Mouse (Mus musculus) c-Kit-positive CD71-positive TER-119-positive erythroid progenitor cells, embryonic 14.5 days (primary cell): ENCODE data around the gene Grifin.

Experiments
- DNase-seq: peaks from one replicate; pipeline ENCODE4 v3.0.0-alpha.2; 2013; ENCODE audit warnings: low spot score

Grifin gene

DNA sequence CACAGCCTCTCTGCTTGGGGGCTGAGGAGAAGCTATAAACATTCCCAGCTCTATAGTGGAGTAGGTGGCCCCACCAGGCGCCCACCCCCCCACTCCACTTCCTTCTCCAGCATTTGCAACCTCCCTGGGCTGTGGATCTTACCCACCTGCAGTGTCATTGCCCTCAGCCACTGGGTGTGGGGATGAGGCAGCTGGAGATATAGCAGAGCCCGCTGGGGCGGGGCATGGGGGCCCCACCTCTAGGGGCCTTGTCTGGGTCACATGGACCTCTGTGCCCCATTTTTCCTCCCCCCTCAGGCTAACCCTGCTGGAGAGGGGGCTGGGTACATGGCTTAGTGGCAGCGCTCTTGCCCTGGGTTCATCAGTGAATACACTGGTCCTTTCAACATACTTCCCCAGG, at the start of gene Grifin:
TSS of gene Grifin (minus strand) at position 176 of the 400 bp plus-strand sequence.
- peak; percentile 51 for DNase-seq

GRCm38 (mm10) chr5:140614141-140614540, 49.3 kb upstream of the Grifin start:
- DNase-seq: no peak

GRCm38 (mm10) chr5:140612191-140612590, 47.3 kb upstream of the Grifin start:
- no peak for DNase-seq

DNA sequence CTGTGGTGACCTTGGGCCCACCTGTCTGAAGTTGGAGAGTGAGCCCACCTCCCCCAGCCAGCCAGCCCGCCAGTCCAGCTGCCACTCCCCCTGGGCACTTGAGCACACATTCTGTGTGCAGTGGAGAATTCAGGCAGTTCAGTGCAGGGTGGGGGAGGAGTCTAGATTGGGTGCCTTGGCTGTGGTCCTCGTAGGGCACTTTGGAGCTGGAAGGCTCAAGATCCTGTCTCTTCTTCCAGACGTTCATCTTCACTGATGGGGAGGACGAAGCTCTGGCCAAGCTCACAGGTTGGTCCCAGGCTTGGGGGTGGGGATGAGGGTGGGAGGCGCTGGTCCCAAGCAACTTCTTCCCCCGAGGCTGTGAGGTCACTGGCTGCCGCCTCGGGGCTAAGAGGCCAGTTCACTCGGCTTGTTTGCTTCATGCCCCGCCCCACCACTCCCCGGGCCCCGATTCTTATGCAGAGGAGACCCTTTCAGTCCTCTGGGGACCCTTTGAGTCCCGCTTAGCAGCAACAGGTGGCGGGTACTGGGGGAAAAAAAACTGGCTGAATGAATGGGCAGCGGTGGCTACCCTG, 46.8 kb upstream of the Grifin start:
- no peak for DNase-seq

- no peak for DNase-seq
Observed at GRCm38 (mm10) chr5:140611021-140611583, 46.2 kb upstream of the Grifin start.

DNA sequence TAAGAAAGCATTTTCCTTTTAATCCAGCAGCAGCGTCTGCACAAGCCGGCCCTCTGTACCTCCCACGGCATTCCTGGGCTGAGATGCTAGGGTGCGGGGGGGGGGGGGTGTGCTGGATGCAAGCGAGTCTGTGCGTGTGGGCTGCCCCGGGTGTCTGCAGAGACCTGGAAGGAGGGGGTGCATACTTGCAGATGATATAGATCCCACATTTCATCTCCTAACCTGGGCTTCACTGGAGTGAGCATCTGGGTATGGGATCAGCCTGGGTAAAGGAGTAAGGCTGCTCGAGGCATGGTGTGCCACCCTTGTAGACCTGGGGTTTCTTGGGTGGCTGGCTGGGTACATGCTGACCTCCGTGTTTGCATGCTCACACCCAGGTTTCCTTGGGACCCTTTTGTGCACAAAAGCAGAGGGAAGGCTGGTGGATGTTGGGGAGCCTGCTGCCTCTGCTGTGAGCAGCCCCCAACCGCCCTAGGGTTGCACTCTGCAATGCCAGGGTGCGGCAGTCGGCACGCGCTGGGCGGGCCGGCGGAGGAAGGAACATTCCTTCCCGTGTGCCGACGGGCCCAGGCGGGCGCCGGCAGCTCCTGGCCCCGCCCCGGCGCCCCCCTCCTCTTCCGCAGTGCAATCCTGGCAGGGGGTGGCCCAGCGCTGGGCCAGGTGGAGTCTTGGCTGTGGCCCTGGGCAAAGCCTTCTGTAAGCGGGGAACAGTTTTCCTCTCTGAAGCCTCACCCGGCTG, 45.6 kb upstream of the Grifin start:
- no peak for DNase-seq

DNA sequence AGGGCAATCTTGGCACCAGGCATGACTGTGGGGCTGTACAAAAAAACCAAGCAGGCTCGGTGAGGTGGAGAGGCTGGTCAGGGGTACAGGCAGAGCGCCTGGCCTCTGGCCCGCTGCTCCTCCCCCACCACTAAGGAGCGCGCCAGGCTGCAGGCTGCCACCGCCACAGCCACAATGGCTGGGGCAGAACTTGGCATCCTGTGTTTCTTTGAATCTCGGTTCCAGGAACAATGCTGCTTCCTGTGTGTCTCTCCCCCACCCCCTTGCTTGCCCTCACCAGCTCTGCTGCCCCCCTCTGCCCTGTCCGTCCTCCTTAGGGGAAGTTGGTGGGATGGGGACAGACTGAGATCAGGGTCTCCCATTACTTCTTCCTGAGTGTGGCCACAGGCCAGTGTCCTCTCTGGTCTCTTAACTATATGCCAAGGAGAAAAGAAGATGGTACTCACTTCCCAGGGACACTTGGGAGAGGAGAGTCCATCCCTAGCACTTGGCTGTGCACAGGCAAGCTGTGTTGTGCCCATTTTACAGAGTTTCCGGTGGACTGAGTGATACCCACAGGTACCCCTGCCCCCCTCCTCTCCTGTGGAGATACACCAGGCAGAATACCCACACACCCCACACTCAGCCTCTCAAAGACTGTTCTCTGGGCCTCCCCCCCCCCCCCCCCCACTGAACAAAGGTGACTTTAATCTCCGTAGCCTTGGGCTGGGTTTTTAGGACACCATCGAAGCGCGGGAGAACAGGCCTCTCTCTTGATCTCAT, 44.8 kb upstream of the Grifin start:
- no peak for DNase-seq

DNA sequence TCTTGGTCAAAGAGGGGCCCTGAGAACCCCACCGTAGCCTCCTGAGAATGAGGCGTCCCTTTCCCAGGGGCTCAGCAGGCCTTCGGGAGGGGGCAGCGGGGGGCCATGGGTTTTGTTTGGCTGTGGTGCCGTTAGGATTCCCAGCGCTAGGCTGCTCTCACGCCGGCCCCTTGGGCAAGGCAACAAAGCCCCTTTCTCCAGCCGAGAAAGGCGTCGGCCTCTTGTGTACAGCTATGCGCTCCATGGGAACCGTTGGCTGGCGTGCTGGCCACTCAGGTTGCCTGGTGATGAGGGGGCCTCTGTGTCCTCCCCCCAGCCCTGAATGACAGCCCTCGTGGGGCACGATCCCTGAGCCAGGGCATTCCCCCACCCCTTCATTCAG, 43.8 kb upstream of the Grifin start:
- DNase-seq: no peak

- no peak for DNase-seq
Observed at GRCm38 (mm10) chr5:140607836-140608633, 43.2 kb upstream of the Grifin start.

GRCm38 (mm10) chr5:140607001-140607835, 42.3 kb upstream of the Grifin start, which contains the start of gene Lfng:
Lfng (plus strand) TSS chr5:140607320.
- peak; percentile 91 for DNase-seq

DNA sequence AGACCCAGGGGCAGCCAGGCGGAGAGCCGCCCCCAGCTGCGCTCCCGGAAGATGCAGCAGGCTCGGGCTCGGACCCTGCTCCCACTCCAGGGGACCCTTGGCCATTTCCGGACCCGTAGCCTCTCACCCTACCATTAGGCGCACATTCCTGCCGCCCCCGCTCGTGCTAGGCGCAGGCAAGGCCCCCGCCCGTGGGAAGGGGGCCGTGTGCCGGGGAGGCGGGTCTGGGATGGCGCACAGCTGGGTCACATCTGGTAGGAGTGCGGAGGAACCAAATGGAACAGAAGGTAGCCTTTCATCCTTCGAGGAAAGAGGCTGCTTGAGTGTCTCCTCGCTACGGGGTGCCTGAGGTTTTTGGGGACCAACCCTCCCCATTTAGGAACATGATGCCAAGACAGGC, 41.5 kb upstream of the Grifin start:
- no peak for DNase-seq

GRCm38 (mm10) chr5:140605228-140605627, 40.4 kb upstream of the Grifin start:
- DNase-seq: no peak

DNA sequence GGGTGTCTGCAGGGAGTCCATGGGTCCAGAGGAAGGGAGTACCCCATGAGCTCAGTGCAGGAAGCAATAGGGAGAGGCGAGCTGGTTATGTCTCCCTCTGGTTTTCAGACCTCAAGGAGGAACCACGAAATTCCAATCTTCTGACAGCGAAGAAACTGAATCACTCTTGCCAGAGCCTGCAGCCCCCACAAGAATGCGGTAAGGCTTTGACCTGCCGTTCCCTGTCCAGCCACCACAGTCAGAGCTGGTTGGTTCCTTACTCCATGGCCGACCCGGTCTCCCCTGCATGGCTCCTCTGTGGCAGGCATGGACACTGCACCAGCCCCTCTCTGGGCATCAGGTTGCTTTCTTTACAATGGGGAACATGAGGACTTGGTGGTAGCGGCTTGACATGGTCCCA, 39.5 kb upstream of the Grifin start:
- no peak for DNase-seq

DNA sequence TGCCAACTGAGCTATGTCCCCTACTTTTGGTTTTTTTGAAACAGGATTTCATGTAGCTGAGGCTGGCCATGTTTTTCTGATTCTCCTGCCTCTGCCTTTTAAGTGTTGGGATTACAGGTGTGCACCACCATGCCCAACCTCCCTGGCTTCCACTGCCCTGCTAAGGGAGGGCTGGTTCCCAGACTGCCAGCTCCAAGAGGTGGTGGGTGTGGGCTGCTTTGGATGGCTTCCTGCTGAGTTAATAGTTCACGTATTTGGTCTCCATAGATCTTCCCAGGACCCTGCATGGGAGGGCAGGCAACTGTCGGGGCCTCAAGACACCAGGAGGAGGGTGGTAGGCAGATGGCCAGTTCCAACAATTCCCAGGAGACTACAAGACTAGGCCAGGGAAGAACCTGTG, 37.7 kb upstream of the Grifin start:
- no peak for DNase-seq

DNA sequence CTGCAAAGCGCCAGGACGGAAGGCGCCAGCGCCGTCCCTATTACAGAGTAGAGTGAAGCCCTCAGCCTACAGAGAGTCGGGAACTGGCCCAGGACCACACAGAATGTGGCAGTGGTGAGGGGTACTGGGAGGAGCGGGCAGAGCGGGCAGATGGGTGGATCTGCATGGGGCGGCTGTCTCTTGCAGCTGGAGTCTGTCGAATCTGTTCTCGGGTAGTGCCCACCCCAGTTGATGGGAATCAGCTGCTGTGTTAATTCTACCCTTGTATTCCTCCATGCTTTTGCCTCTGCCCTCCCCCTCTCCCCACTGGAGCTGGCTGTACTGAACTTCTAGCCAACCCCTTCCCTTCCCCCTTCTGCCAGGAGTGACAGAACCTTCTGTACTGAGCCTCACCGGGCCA, 36.8 kb upstream of the Grifin start:
- no peak for DNase-seq

DNA sequence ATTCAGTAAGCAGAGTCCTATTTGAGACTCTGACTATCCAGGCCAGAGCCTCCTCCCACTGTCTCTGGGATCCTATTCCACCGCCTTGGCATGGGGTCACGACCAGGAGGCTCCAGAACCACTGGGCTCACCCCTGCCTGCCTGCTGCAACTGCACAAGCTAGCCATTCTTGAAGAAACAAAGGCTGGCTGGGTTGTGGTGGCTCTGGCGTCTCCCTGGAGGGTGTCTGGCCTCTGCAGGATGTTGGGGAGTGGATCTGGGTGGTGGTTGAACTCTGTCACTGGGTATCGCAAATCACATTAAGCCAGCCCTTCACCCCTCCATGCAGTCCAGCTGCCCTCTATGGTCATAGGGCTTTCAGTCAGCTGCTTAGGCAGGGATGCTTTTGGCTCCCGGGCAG, 35.1 kb upstream of the Grifin start:
- no peak for DNase-seq

- no peak for DNase-seq
Observed at GRCm38 (mm10) chr5:140597787-140598186, 32.9 kb upstream of the Grifin start.

DNA sequence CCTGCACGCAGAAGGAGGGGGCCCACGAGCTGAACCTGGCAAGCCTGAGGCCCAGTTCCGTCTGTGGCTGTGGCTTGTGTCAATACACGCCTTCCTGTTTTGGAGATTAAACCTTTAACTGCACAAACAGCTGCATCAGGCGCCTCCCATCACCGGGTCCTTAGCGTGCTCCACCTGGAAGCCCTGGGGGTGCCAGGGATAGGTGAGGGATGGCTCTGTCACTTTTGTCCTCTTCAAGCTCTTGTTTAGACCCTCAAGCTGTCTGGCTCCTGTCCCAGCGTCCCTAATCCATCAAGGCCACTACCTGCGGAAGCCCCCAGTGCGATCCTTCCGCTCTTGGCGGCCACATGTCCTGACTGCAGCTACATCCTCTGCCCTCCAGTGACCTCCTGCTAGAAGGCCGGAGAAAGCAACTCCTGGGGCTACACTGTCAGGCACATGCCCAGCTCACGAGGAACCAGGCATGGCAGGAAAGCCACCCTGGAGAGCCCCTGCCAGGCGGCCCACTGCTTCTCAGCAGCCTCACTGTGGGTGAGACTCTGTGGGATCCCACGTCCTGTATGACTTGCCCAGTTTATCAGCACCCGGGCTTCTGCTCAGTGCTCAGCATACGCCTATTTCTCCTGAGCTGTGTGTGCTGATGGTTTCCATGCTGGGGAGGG, 32.2 kb upstream of the Grifin start:
- peak; percentile 60 for DNase-seq

- DNase-seq: no peak
Observed at GRCm38 (mm10) chr5:140596426-140596825, 31.6 kb upstream of the Grifin start.

- DNase-seq: no peak
Observed at GRCm38 (mm10) chr5:140594846-140595245, 30.0 kb upstream of the Grifin start.
